Mouse (Mus musculus): ENCODE measurements around the gene Gm11555.
"Not testable (repeated sequence)": the region's sequence is repeated elsewhere in the genome, so short reads cannot be mapped to it uniquely, and the experiment has no call there.

- not testable (repeated sequence) for TF ChIP-seq CTCF, EP300 (IDR thresholded peaks at IDR 0.05; ENCODE audit: low read depth)
Observed at GRCm38 (mm10) chr11:99603208-99603607, 46.8 kb downstream of the Gm11555 start, which contains the start of gene Gm11938.

All from liver, embryonic 14.5 days (tissue).